Mouse (Mus musculus): Measurements from ENCODE around the gene Vps41.

DNA sequence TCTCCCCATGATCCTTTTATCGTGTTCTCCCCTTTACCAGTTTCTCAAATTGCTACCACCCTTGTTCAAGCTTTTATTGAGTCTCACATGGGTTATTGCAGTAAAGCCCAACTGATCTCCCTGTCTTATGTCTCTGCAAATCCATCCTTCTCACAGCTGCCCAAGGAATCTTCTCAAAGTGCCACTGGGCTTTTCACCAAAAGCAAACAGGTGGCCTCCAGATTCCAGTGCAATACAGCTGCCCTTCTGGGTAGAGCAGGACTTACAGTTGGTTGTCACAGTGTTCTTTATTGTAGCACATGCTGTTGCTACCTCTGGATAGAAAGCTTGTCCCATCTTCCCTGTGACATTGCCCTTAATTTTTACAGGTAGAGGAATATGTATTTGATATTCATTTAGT, 44.4 kb downstream of the Vps41 start:
- TF ChIP-seq CTCF (IDR thresholded peaks at IDR 0.05): no peak
- no peak for TF ChIP-seq EP300 (IDR thresholded peaks at IDR 0.05)

All from lung, postnatal 0 days (tissue).